Mouse (Mus musculus) liver, postnatal 0 days (tissue): ENCODE data around the gene Haghl. TPM values are rescaled to one million over a fixed set of nuclear protein-coding genes. Genes with fewer than 3 reads are reported as not detected.

Experiments used
- ATAC-seq: fragments of 200-750 bp; cut with Nextera tagmentation; 2 replicates; pipeline ENCODE4 v1.8.0; 2017; ENCODE audit warnings: mild to moderate bottlenecking, moderate library complexity
- DNase-seq: peaks from one replicate; pipeline ENCODE4 v3.0.0-alpha.2; 2016
- H3K27ac ChIP-seq: fragments of 300-500 bp; sonication (generic); 2 replicates; pipeline ENCODE4 v1.5.1; 2014; ENCODE audit warnings: antibody characterized with exemption, moderate library complexity, mild to moderate bottlenecking, low read depth
- H3K27me3 ChIP-seq: fragments of 300-500 bp; sonication (generic); 2 replicates; pipeline ENCODE4 v1.6.1; 2014; ENCODE audit warnings: low read length, control low read depth, mixed read lengths; ENCODE audit not compliant: insufficient read depth
- H3K36me3 ChIP-seq: fragments of 300-500 bp; sonication (generic); replicated peaks from 2 replicates; pipeline ENCODE4 v1.6.1; 2014; ENCODE audit warnings: mild to moderate bottlenecking, control low read depth, low read length, moderate library complexity, mixed read lengths; ENCODE audit not compliant: insufficient read depth
- H3K4me1 ChIP-seq: fragments of 300-500 bp; sonication (generic); 2 replicates; pipeline ENCODE4 v1.6.1; 2014; ENCODE audit warnings: antibody characterized with exemption, mild to moderate bottlenecking, control low read depth; ENCODE audit not compliant: insufficient read depth
- H3K4me2 ChIP-seq: fragments of 300-500 bp; sonication (generic); 2 replicates; pipeline ENCODE4 v1.6.1; 2014; ENCODE audit warnings: low read depth, mild to moderate bottlenecking, low read length, moderate library complexity, mixed read lengths
- H3K4me3 ChIP-seq: fragments of 300-500 bp; sonication (generic); 2 replicates; pipeline ENCODE4 v1.5.1; 2014; ENCODE audit warnings: low read depth, low read length
- H3K9ac ChIP-seq: fragments of 300-500 bp; sonication (generic); replicated peaks from 2 replicates; pipeline ENCODE4 v1.6.1; 2014; ENCODE audit warnings: mild to moderate bottlenecking, moderate library complexity
- H3K9me3 ChIP-seq: fragments of 300-500 bp; sonication (generic); 2 replicates; pipeline ENCODE4 v1.6.1; 2016; ENCODE audit warnings: mild to moderate bottlenecking, control low read depth, low read length, mixed read lengths
- CTCF ChIP-seq: sonication (generic); IDR thresholded peaks from 2 replicates; pipeline ENCODE4 v1.5.1; 2016; ENCODE audit warnings: antibody characterized with exemption, low read depth
- EP300 ChIP-seq: IDR thresholded peaks from 2 replicates; pipeline ENCODE4 v1.6.1; 2016; ENCODE audit warnings: antibody characterized with exemption, low read depth, mild to moderate bottlenecking
- WGBS: fragments of 180-500 bp; shearing (Covaris S2); extraction: QIAGEN DNeasy Blood & Tissue Kit; methylation state at CpG from one replicate; pipeline ENCODE4 v1.1.7; 2014; ENCODE audit not compliant: insufficient replicate concordance; 5-methylcytosine and 5-hydroxymethylcytosine counted together
- polyA plus RNA-seq: library from polyadenylated mRNA; unstranded; fragments of >200 nt; fragmentation: Nextera tagmentation; extraction: Ambion mirVana; gene quantifications from 2 replicates; pipeline ENCODE4 v1.2.1, GENCODE M21; 2015

Gene Haghl
- polyA plus RNA-seq, result 8.3 and 9.4 TPM in 2 replicates

DNA sequence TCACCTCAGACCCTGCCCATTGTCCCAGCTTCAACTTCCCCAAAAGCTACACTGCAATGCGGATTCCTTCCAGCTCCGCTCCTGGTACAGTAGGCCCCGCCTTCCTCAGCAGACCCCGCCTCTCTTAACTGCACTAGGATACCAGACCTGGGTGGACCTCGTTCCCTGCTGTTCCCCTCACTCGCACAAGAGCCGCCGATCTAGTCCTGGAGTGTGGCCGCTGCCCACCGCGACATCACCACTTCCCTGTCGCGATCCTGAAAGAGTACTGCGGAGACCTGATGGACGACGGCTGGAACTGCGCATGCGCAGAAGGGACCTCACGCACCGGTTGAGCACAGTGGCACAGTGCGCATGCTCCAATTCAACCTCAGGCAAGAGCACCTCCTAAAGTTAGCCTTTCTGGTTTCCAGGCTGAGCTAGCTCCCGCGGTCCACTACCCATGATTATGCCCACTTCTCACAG, at the start of gene Haghl:
Gene Haghl (minus strand): TSS at position 393 of the 465 bp plus-strand sequence.
- Histone ChIP-seq H3K4me2 (peak within 1 kb of the TSS; percentile 89), H3K36me3 (peaks cover 26% of the 10 kb centered on the region), H3K4me1 (peaks cover 13% of the 10 kb centered on the region; the same call in 1 of the 2 replicates), H3K9ac (peak within 1 kb of the TSS; percentile 68), H3K9me3 (no peaks in the 10 kb centered on the region), H3K4me3 (peak within 1 kb of the TSS; percentile 65), H3K27ac (peak within 1 kb of the TSS; percentile 64), H3K27me3 (no peaks in the 10 kb centered on the region)
- WGBS, result under 1% methylated on average over 23 of the region's 23 CpGs
- DNase-seq (peak; percentile 96), ATAC-seq (peak; percentile 94)
- no peak for TF ChIP-seq EP300
- peak; percentile 9; the same call in 1 of the 2 replicates for TF ChIP-seq CTCF

DNA sequence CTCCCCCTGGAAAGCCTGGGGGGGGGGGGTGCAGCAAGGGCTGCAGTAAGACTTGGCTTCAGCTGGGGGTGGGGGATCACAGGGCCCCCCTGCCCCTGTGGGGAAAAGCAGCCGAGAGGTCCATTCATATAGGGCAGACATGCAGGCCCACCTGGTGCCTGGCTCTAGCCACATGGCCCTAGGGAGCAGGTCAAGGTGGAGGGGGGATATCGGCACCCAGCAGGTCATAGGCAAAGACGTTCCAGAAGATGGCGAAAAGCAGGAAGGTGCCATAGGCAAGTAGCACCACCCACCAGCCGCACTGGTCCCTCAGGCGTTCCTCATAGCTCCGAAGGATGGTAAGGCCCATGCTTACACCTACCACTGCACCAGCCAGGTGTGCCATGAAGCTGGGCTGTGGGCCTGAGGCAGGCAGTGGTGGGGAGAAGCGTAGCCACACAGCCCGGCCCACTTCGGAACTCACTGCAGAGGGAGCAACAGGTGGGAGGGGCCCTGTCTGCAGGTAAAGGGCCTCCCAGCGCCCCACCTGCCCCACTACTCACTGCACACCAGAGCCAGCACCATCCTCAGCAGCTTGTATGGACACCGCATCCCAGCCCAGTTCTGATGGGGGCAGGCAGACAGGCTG, 49.2 kb upstream of the Haghl start:
- H3K27me3 ChIP-seq, result no peaks in the 10 kb centered on the region
- peak overlapping the region; percentile 84 for H3K9ac ChIP-seq
- H3K9me3 ChIP-seq, result no peaks in the 10 kb centered on the region
- peaks cover 62% of the 10 kb centered on the region for H3K4me1 ChIP-seq
- H3K36me3 ChIP-seq, result peaks cover 32% of the 10 kb centered on the region
- 76% methylated on average over 12 of the region's 12 CpGs for whole genome bisulfite sequencing
- DNase-seq (no peak), ATAC-seq (no peak)
- TF ChIP-seq EP300 (no peak), CTCF (no peak)
- H3K4me2 ChIP-seq, result peak overlapping the region; percentile 99
- peak overlapping the region; percentile 75 for H3K4me3 ChIP-seq
- peak overlapping the region; percentile 99 for H3K27ac ChIP-seq

DNA sequence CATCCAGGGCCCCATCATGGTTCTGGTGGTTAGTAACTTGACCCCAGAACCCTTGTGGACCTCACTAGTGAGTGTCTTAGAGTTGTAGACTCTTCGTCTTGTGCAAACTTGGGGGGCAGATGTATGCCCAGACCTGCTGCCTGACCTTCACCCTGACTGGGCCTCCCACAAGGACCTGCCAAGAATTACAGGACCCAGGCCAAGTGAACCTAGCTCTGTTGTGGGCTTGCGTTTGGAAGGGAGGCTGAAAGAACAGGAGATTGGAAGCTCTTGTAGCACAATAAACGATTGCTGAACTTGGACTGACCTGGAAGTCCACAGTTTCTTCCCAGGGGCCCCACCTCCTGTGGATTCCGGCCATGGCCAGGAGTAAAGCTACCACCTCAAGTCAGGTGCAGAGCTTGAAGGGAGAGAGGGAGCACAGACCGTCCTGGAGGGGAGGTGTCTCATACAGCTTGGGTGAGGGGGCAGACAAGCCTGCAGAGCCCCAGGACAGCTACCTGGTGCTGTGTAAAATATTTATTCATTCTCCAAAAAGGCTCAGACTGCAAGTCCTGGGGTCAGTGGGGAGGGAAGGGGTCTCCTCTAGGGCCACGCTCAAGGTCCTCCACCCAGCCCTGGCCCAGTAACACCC, 48.6 kb upstream of the Haghl start:
- TF ChIP-seq EP300 (no peak), CTCF (no peak)
- Histone ChIP-seq H3K4me1 (peaks cover 67% of the 10 kb centered on the region), H3K4me3 (peak overlapping the region; percentile 75), H3K9me3 (no peaks in the 10 kb centered on the region), H3K9ac (peak overlapping the region; percentile 84), H3K27me3 (no peaks in the 10 kb centered on the region), H3K36me3 (peaks cover 26% of the 10 kb centered on the region), H3K27ac (peak overlapping the region; percentile 99), H3K4me2 (peak overlapping the region; percentile 99)
- ATAC-seq, result no peak
- no peak for DNase-seq
- WGBS, result 33% methylated on average over 6 of the region's 6 CpGs

DNA sequence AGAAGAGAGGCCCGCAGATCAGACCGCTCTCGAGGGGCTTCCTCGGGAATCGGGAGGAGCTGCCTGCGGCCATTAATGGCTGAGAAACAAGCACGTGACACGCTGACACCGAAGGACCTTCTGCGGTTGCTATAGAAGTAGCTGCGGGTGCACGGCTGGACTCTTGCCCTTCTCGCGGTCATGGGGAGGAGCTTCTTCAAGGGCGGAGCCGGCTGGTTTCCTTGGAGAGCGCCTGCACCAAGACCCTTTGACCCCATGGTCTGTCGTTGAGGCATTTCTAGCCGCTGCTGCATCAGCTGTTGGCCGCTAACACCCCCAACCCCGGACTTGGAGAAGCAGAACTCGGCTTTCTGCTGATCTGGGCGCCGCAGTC, 47.8 kb upstream of the Haghl start, which contains the start of gene Stub1:
Gene Stub1 (minus strand): TSS at position 114 of the 373 bp plus-strand sequence.
- Histone ChIP-seq H3K27me3 (no peaks in the 10 kb centered on the region), H3K4me1 (peaks cover 67% of the 10 kb centered on the region), H3K4me3 (peak within 1 kb of the TSS; percentile 75), H3K36me3 (peaks cover 21% of the 10 kb centered on the region), H3K9me3 (no peaks in the 10 kb centered on the region), H3K9ac (peak within 1 kb of the TSS; percentile 84), H3K4me2 (peak within 1 kb of the TSS; percentile 99), H3K27ac (peak within 1 kb of the TSS; percentile 99)
- peak; percentile 66 for ATAC-seq
- TF ChIP-seq EP300, result no peak
- TF ChIP-seq CTCF, result no peak
- under 1% methylated on average over 24 of the region's 24 CpGs for WGBS
- DNase-seq, result peak; percentile 87

- peaks cover 70% of the 10 kb centered on the region for H3K4me1 ChIP-seq
Observed at GRCm38 (mm10) chr17:25832436-25833290, 47.2 kb upstream of the Haghl start.

More at GRCm38 (mm10) chr17:25832436-25833290, 47.2 kb upstream of the Haghl start:
- WGBS, result 1% methylated on average over 66 of the region's 77 CpGs
- DNase-seq, result peak; percentile 99
- H3K9ac ChIP-seq, result peak overlapping the region; percentile 84
- no peaks in the 10 kb centered on the region for H3K27me3 ChIP-seq
- H3K36me3 ChIP-seq, result peaks cover 21% of the 10 kb centered on the region
- TF ChIP-seq CTCF, result no peak
- no peak for TF ChIP-seq EP300
- H3K9me3 ChIP-seq, result no peaks in the 10 kb centered on the region
- peak overlapping the region; percentile 75 for H3K4me3 ChIP-seq
- peak overlapping the region; percentile 99 for H3K27ac ChIP-seq
- peak; percentile 89 for ATAC-seq
- peak overlapping the region; percentile 99 for H3K4me2 ChIP-seq
